Mouse (Mus musculus): Measurements from ENCODE around the gene Olfr798.

The Olfr798 gene

GRCm38 (mm10) chr10:129627834-129628233, at the start of gene Olfr798:
Olfr798 (minus strand) TSS chr10:129627934.
- no peak for DNase-seq

GRCm38 (mm10) chr10:129673765-129674164, 46.0 kb upstream of the Olfr798 start, which contains the start of gene Olfr801:
Olfr801 (minus strand) TSS chr10:129673865.
- DNase-seq = no peak

DNA sequence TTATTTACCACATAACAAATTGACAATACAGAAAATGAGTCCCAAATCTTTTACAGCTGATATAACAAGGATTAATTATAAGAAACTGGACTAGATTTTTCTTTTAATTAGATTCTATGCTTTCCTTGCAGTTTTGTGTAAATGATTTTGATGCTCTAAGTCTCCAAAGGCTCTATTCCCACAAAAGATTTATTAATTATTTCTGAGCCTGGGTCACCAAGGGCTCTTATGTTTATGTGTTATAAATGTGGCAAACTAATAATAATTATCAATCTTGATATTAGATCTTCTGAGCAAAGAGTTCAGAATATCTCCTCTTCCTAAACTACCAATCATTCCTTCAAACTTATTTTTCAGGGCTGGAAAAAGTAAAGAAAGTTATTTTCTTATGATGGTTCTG, 29.7 kb upstream of the Olfr798 start, which contains the start of gene Olfr800:
TSS of gene Olfr800 (plus strand) at position 301 of the 400 bp plus-strand sequence.
- DNase-seq = no peak

- DNase-seq = no peak
Measured at GRCm38 (mm10) chr10:129651763-129652162, 24.0 kb upstream of the Olfr798 start.

DNA sequence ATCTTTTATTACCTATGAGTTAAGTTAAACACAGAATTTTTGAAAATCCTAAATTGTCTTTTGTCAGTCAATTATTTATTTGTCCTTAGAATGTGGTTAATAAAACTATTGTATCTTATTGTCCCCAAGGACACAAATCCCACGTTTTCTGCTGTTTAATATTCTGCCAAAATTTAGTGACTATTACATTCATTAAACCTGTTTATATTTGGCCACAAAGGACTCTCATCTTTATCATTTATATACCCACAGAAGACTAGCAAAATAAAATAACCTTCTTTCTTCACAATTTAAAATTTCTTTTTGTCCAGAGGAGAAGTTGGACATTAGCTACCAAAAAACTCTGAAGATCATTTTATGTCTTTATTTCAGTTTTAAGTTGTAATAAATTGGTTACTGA, 9.4 kb upstream of the Olfr798 start, which contains the start of gene Olfr799:
TSS of gene Olfr799 (plus strand) at position 301 of the 400 bp plus-strand sequence.
- DNase-seq = no peak

DNA sequence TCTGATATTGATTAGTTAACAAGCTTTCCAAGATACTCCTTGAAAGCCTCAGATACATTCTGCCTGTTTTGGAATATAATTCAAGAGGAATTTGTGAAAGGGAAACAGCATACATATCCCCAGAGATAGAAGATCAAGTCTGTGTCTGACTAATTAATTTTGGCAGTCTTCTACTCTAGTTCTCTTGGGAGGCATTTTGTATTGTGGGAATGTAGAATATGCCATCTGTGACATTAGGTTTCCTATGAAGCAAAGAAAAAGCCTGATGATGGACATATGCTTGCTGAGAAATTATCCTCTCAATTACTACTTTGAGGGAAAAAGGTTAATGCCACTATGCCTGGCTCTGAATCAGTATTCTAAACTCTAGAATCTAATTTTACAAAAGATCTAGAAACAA, 4.5 kb downstream of the Olfr798 start:
- DNase-seq = no peak

DNA sequence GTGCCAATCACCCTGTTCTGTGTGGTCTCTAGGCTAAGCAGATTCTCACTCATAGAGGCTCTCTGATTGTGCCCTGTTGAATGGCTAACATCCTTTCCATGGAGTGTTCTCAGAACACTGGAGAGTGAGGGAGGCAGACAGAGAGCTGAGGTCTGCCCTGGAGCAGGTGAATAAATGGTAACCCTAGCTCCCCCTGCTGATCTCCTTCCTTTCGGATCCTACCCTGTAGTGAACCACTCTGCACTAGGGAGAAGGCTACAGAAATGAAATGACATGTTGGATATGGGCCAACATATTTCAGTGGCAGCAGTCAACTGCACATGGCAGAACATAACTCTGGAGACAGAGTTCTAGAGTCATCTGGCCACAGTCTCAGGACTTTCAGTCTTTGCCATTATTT, 6.0 kb downstream of the Olfr798 start:
- DNase-seq = no peak

DNA sequence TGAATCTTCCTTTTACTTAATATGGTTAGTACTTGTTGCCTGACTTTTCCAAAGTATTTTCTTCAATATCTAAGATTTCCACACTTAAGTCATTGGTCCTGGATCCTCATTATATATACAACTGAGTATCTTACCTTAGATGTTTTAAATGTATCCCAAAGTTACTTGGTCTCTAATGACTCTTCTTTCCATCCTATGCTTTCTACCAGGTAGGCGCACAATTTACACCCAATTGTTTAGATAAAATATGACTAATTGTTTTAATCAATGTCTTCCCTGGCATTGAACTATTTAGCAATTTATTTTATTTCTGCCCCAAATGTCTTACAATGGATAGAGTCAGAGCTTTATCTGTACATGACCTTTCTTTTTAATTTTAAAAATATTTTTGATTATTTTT, 15.3 kb downstream of the Olfr798 start, which contains the start of gene Olfr796:
TSS of gene Olfr796 (minus strand) at position 101 of the 400 bp plus-strand sequence.
- no peak for DNase-seq

GRCm38 (mm10) chr10:129577066-129577465, 50.7 kb downstream of the Olfr798 start:
- no peak for DNase-seq

Data from thymus, postnatal 36 days (tissue).